Mouse (Mus musculus): ENCODE results near the gene Inpp5k.

Inpp5k gene

DNA sequence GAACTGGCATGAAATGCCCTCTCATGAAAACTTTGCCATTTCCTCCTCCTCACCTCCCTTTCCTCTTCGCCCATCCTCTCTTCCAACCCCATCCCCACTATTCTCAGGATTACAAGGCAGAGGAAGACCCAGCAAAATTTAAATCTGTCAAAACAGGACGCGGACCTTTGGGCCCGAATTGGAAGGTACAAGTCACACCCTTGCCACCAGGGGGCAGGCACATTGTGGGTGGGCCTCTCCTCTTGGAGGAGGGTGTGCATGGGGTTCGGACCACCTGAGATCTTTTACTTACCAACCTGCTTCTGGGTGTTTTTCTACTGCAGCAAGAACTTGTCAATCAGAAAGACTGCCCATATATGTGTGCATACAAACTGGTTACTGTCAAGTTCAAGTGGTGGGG lies 11.7 kb upstream of the Inpp5k start:
- in situ Hi-C loops (cut with MboI; ENCODE audit: low sequenced_read_pairs), result no loop called here

DNA sequence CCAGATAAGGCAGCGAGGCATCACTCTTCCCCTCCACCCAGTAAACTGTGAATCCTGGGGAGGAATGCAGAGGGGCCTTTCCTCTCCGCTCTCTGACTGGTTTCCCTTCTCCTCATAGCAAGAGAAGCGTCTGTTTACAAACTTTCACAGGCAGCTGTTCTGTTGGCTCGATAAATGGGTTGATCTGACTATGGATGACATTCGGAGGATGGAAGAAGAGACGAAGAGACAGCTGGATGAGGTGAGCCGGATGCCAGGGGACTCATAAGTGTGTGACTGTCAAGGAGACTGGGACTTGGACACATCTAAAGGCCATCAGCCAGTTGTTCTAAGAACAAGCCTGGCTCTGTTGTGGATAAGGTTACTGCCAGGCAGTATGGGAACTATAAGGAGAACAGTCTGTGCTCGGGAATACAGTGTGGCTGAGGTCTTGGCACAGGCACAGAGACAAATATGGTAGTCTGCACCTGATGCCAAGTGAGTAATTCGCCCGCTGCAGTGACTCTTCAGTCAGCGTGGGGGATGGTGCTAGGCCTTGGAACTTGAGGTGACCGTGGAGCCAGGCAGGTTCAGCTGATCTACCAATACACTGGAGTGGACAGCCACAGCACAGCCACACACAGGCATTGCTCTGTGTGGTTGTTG lies 10.5 kb upstream of the Inpp5k start:
- in situ Hi-C loops (cut with MboI; ENCODE audit: low sequenced_read_pairs), result no loop called here

DNA sequence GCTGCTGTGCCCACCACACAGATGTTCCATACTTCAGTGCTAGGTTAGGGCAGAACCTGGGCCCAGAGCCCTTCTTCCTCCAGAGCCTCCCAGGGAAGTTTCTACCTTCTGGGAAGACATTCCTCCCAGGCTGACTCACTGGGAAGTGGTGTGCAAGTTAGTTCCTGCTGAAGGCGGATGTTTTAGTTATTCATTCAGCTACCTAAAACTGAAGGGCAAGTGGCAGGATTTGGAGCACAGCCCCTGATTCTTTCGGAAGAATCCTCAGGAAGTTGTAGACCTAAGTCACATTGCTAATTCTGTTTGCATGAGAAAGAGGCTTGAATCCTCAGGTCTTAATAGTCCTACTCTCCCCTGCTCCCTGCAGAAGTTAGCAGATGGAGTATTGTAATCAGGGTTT lies 9.4 kb upstream of the Inpp5k start:
- in situ Hi-C loops (cut with MboI; ENCODE audit: low sequenced_read_pairs), result no loop called here

GRCm38 (mm10) chr11:75622588-75623329 lies 8.0 kb upstream of the Inpp5k start:
- in situ Hi-C loops (cut with MboI; ENCODE audit: low sequenced_read_pairs), result no loop called here

GRCm38 (mm10) chr11:75624102-75624554 lies 6.7 kb upstream of the Inpp5k start:
- in situ Hi-C loops (cut with MboI; ENCODE audit: low sequenced_read_pairs), result no loop called here

GRCm38 (mm10) chr11:75625820-75626219 lies 5.0 kb upstream of the Inpp5k start:
- in situ Hi-C loops (cut with MboI; ENCODE audit: low sequenced_read_pairs), result no loop called here

GRCm38 (mm10) chr11:75630098-75630497 lies 690 bp upstream of the Inpp5k start:
- in situ Hi-C loops (cut with MboI; ENCODE audit: low sequenced_read_pairs), result no loop called here

DNA sequence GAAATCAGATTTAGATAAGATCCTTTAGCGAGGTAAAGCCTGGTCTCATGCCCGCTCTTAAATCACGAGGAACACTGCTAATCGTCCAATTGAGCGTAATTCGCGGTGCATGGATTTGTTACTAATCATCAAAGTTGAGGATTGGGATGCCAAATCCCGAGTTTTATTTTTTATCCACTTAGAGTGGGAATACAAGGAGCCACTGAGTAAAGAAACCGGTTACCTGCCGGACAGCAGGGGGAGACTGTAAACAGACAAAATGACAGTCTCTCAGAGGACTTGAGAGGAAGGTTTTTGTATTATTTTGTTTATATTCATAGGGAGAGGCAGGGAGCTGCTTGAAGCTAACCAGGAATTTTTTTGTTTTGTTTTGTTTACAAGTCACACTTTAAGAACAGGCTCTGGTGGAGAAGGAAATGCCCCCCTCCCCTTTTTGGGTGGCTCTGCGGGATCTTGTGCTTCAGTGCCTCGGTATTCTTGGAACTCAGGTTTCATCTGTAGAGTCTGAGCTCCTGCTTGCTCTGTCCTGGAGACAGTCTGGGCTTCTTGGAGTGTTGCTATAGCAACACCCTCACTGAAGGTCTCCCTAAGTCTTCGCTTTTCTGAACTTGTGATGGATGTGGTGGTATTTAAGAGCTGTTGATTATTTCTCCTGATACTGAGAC lies 905 bp downstream of the Inpp5k start:
- in situ Hi-C loops (cut with MboI; ENCODE audit: low sequenced_read_pairs), result no loop called here

- in situ Hi-C loops (cut with MboI; ENCODE audit: low sequenced_read_pairs), result no loop called here
Observed at GRCm38 (mm10) chr11:75632921-75633320, 2.1 kb downstream of the Inpp5k start.

DNA sequence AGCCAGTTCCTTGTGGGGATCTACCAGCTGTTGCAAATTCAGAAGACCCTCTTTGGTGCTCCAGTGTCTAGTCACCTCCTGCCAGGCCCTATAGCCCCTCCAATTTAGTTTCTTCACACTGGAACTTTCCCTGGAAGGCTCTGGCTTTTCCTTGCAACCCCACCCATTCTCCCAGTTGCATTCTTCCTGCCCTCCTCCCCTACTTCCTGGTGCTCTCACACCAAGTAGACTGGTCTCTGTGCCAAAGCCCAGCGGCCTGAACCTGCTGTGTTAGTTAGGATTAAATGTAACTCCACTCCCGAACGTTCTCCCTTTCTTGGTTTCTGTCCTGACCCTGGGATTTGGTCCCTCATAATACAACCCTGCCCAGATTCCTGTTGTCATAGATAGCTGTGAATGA lies 4.0 kb downstream of the Inpp5k start:
- in situ Hi-C loops (cut with MboI; ENCODE audit: low sequenced_read_pairs), result no loop called here

DNA sequence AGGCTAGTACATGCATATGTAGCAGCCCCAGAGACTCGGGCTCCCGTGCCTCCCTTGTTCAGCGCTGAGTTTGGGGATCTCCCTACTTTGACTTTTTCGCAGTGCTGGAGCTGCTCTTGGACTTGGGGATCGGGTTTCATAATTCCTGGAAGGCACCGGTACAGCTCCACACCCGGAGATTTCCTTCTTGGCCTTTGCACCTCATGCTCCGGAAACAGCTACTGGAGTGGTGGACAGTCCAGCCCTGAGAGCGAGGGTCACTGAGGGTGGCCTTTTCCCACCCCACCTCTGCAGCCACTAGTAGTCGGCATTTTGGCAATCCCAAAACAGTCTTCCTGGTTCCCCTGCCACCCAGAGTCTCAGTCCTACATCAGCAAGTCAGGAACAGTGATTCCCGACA lies 4.5 kb downstream of the Inpp5k start:
- in situ Hi-C loops (cut with MboI; ENCODE audit: low sequenced_read_pairs), result no loop called here

GRCm38 (mm10) chr11:75643323-75643722 lies 12.5 kb downstream of the Inpp5k start:
- in situ Hi-C loops (cut with MboI; ENCODE audit: low sequenced_read_pairs), result no loop called here

GRCm38 (mm10) chr11:75644684-75645083 lies 13.9 kb downstream of the Inpp5k start:
- in situ Hi-C loops (cut with MboI; ENCODE audit: low sequenced_read_pairs), result no loop called here

DNA sequence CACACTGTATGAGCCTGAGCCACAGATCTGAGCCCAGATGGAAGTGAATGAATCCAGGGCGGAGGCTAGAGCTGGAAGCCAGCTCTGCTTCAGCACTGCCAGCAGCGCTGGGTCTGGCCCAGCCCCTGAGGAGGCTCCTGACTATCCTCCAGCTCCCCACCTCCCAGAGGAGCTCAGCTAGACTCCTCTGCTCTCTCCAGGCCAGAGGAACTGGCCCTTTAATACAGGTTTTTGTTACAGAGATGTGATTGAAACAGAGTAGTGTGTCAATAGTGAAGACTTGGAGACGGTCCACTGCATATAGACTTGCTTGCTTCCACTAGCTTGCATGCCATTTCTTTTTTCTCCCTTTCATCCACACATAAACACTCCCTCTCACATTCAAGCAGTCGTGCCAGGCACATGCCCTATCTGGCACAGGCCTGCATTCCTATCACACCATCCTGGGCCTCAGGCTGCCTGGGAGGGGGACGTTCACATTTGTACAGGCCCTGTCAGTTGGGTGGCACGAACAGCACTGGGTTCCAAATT lies 17.0 kb downstream of the Inpp5k start:
- in situ Hi-C loops (cut with MboI; ENCODE audit: low sequenced_read_pairs), result no loop called here

- in situ Hi-C loops (cut with MboI; ENCODE audit: low sequenced_read_pairs), result no loop called here
Observed at GRCm38 (mm10) chr11:75649155-75649561, 18.4 kb downstream of the Inpp5k start.

DNA sequence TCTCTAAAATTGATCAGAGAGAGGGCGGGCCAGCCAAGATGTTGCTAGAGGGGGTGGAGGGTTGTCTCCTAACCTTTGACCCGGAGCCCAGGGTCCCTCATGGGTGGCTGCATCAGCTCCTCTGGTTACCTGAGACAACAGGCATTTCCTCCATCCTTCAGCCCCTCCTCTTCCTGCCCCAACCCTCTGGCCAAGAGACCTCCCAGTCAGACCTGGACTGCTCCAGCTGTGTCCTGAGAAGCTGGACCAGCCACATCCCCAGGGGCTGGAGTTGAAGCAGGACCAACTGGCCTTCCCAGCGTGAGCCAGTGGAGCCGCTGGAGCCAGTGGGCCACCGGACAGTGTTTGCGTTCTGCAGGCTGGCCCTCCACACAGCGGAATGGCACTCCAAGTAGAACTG lies 19.5 kb downstream of the Inpp5k start, which contains the start of gene Myo1c:
Myo1c (plus strand) TSS at position 194 of the 400 bp plus-strand sequence.
- in situ Hi-C loops (cut with MboI; ENCODE audit: low sequenced_read_pairs), result no loop called here

- in situ Hi-C loops (cut with MboI; ENCODE audit: low sequenced_read_pairs), result no loop called here
Observed at GRCm38 (mm10) chr11:75650958-75651425, 20.2 kb downstream of the Inpp5k start.

DNA sequence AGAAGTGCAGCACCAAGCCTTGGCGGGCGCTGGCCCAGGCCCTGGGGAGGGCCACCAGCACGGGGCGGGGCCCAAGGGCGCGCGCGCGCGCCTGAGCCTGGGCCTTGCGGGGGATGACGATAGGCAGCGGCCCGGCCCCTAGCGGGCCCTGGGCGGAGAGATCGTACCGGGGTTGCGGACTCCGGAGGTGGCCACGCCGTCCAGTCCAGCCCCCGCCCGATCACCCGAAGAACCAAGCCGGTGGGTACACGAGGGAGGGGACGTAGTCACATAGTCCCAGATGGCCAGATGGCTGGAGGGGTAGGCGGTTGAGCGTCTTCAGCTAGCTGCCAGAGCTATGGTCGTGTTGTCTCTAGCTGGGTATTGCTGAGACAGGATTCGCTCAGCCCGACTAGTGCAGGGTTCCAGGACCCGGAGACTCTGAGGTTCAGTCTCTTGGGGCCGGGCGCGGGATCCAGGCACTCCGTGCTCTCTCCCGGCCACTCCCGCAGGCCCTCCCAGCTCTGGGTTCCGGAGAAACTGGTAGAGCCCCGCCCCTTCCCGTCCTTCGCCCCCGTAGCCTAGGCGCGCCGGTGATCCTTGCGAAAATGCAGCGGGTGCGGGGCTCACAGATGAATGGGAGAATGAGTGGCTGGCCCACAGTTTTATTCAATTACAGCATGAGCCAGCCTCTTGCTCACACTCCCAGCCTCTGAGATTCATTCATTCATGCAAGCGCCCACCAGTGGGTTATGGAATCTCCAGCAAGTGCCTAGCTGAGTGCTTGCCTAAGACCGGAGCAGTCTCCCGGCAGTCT lies 20.8 kb downstream of the Inpp5k start:
- in situ Hi-C loops (cut with MboI; ENCODE audit: low sequenced_read_pairs), result no loop called here

DNA sequence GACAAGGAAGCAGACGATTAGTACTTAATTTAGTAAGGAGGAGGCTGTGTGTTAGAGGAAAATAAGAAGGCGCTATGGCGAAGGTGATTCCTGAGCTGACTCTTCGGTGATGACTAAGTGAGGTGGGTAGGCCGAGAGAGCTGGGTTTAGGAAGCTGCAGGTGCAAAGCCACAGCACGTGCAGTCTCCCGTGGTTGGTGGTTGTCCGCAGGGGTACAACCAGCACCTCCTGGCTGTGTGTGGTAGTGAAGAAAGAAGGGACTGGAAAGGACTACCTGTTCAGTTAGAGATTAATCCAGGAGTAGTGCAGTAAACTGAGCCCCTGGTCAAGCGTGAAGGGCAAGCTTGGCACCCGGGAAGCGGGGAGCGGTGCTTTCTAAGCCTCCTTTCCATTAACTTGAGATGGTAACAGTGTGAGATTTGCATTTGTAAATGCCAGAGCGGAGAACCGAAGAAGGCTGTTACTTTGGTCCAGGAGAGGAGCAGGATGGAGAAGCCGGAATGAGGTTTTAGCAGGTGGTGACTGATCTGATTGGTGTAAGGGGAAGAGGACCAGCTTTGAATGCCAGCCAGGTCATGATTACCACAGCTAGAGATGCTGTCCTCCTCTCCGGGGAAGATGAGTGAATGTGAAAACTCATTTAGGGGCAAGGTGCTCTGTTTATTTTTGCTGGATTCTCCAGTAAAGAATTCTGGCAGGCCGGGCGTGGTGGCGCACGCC lies 21.6 kb downstream of the Inpp5k start:
- in situ Hi-C loops (cut with MboI; ENCODE audit: low sequenced_read_pairs), result no loop called here
